Comparison of ENCODE assay signal across 19 mouse cellular contexts in genomic region chr7:131036396-131036795, GRCm38 (mm10). TPM values are rescaled to one million over a fixed set of nuclear protein-coding genes. Genes with fewer than 3 reads are reported as not detected.
DNase-seq lines count a peak whose midpoint lies in the region.
"Had no signal": no experiment of that assay in that cellular context is flagged by ENCODE, and none has a peak within 500 bp of the region (broad histone marks: within the 10 kb centered on the region; RNA-seq: fewer than 3 reads in every experiment).

No protein-coding gene starts in this region.

- DNase-seq in CD8-positive naive resting alpha-beta T cell, adult 2 months (ENCODE audit: low read depth in 2 of 2, low spot score in 2 of 2), result peak; percentile 10 to 23
- peak; percentile 56 for DNase-seq in naive thymus-derived CD4-positive, alpha-beta T cell, adult 2 months (ENCODE audit: low read depth)
- peak; percentile 37 for DNase-seq in thymus, postnatal 14 days
- DNase-seq in adrenal gland, postnatal 4 days (ENCODE audit: low spot score in 2 of 2), result no peak
- no peak for DNase-seq in gastrocnemius, adult 18-20 months (ENCODE audit: low spot score)
- no peak for DNase-seq in natural killer cell, adult 2 months (ENCODE audit: low spot score in 2 of 2)
- DNase-seq: adrenal gland, adult 2 months; adrenal gland, postnatal 14 days; cerebellum, adult 11-12 months; cerebellum, adult 8-10 months; cerebellum, postnatal 14 days; gastrocnemius, adult 2 months; gastrocnemius, postnatal 14 days; heart, adult 11 months; heart, postnatal 10 days; heart, postnatal 4 days had no signal

RNA-seq across cellular contexts. Expression of gene Dmbt1, which starts 4.5 kb away (rescaled TPM):
- 100 to 1,000 TPM in 1 of 2 experiments, under 1 TPM in 1; 0.06 to 107 TPM for total RNA-seq in adrenal gland, postnatal 4 days (2021)
- not detected for total RNA-seq in gastrocnemius, adult 18-20 months (2021)
- total RNA-seq: adrenal gland, postnatal 14 days; CH12.LX; gastrocnemius, adult 2 months; gastrocnemius, postnatal 14 days; gastrocnemius, postnatal 4 days; heart, postnatal 4 days; hindbrain, postnatal 0 days had no signal

Comparison
In these comparisons a context has a peak if more than half of its experiments do, and no peak if none do; other contexts are left out.
1. DNase-seq: peak in CD8-positive naive resting alpha-beta T cell, adult 2 months (2 of 2), naive thymus-derived CD4-positive, alpha-beta T cell, adult 2 months (single experiment) and thymus, postnatal 14 days (single experiment); none in adrenal gland, postnatal 4 days (0 of 2), gastrocnemius, adult 18-20 months (single experiment) and natural killer cell, adult 2 months (0 of 2).